Mouse (Mus musculus) kidney, postnatal 25 days (tissue): Measurements from ENCODE around the gene Tmem63a.
A peak's percentile ranks its signal among the peaks of the same experiment; 100 is the strongest.

ENCODE experiments used
- DNase-seq, 2 experiments: peaks; one replicate each; pipeline ENCODE4 v3.0.0; 2021; ENCODE audit warnings: mixed read lengths in 2 of 2

Gene Tmem63a

DNA sequence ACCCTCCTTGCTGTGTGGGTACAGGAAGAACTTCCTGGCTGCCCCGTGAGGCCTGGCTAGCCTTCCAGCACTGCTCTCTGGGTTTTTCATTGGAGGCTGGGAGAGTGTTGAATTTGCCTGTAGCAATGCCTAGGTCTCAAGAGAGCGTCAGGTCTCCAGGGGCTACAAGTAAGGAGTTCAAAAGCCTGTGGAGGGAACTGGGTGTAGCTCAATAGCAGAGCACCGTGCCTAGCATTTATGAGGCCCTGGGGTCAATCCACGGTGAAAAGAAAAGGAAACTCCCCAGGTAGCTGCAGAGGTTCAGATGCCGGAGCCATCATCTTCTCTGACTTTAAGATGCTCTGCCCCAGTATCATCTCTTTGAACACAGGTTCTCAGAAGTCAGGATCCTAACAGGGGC is 69.5 kb downstream of the Tmem63a start:
- DNase-seq, result no peak

- no peak for DNase-seq
Observed at GRCm38 (mm10) chr1:181012416-181012815, 70.3 kb downstream of the Tmem63a start.

- DNase-seq, result no peak
Observed at GRCm38 (mm10) chr1:181013446-181013845, 71.3 kb downstream of the Tmem63a start.

DNA sequence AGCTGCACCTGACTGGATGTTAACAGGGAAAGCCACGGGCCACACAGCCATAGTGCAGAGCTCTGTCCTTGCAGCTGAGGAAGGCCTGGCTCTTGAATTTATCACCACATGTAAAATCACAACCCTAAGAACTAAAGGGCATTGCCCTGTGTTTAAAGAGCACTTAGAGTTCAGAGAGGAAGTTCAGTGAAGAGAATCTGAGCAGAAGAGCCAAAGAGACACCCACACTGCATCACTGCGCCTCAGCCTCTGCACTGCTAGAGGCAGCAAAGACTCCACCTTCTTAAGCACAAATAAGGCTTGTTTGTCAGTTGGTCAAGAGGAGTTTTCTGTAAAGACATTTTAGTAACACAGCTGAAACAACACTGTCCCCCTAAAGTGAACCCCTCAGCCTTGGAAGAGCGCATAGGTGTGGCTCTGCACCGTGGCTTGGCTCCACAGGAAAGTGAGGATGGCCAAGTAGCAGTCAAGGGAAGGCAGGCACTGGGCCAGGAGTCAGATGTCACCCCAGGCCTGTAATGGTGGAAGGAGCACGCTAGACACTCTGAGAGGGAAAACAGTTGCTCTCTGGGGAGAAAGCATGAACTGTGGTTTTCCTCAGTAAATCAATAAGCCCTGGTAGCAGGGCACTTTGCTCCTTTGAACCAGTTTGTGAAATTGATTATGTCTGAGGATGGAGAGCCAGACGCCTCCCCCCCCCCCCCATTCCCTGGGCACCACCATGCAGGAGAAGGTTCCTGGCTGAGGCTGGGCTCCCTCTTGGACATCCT is 72.8 kb downstream of the Tmem63a start:
- DNase-seq, result peak; percentile 84 to 88

- DNase-seq, result peak; percentile 85 to 89
Observed at GRCm38 (mm10) chr1:181015558-181015957, 73.4 kb downstream of the Tmem63a start.

GRCm38 (mm10) chr1:181016045-181016444 is 73.9 kb downstream of the Tmem63a start:
- DNase-seq, result peak; percentile 33 to 66

DNA sequence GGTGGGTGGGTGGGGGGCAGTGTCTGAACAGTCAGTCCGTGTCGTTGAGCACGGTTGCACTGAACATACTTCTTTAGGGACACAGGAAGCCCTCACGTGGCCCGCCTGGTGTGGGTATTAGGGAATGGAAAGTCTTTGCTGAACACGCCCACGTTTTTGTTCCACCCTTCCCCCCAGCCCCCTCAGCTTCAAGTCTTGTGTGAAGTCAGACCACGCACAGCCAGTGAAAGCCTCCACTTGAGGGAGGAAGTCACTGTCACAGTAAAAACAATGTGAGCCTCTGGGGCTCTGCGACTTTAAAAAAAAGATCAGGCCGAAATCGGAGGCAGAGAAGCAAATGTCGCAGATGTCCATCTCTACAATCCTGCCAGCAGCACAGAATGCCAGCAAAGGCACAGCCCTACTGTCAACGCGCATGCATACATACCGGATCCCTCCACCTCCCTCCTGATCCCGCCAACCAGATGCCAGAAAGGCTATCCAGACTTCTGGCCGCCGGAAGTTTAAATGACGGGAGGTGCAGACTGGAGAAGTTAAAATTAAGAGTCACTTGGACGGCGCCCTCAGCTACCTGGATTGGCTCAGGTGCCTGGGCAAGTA is 74.5 kb downstream of the Tmem63a start:
- peak; percentile 89 to 96 for DNase-seq

DNA sequence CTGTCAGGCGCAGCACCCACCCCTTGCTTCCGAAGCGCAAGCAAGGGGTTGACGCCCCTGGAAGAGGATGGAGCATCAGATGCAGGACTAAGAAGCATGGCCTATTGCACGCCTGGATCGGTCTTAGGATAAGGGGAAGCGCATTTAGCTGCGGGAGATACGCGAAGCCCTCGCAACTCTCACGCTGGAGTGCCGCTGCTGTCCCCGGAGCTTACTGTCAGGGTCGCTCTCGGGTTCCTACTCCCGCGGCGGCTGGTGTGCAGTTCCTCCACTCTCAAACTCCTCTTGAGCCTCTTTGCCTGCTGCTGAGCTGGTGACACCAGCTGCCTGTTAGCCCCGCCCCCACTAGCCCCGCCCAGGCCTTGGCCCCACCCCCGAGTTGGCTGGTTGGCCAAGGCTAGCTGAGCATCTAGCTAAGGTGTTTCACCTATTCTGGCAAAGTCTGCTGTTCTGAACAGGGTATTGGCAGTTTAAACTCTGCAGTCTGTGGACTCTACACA is 75.1 kb downstream of the Tmem63a start:
- peak; percentile 89 to 93 for DNase-seq

DNA sequence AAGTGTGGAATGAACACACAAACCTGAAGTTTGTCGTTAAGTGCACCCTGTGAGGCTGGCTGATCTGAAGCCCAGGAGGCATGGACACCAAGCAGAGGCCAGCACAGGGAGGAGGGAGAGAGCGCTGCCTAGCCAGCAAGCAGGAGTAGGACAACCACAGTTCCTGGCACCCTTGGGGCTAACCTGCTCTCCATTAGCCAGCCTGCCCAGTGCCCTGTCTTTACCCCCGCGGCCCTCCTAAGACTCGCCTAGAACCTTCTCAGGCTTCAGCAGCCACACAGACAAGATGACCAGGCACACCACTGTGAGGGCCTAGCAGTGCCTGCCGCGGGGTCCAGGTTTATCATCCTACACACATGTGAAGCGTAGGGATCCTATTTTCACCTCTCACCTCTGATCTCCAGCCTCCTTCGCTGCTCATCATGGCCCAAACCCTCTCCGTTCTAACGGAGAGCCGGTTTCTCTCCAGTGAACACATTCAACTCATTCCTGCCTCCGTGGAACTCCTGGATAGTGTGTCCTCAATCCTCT is 75.8 kb downstream of the Tmem63a start:
- DNase-seq, result no peak

GRCm38 (mm10) chr1:181020756-181021487 is 78.8 kb downstream of the Tmem63a start, which contains the start of gene Ephx1:
TSS of gene Ephx1 (minus strand) at chr1:181020904.
- no peak for DNase-seq

GRCm38 (mm10) chr1:181021488-181021865 is 79.3 kb downstream of the Tmem63a start:
- DNase-seq, result no peak

GRCm38 (mm10) chr1:181022265-181022664 is 80.1 kb downstream of the Tmem63a start:
- peak; percentile 80 to 87 for DNase-seq
